Mouse (Mus musculus): ENCODE measurements around the gene Irf2bpl. TPM values are rescaled to one million over a fixed set of nuclear protein-coding genes. Genes with fewer than 3 reads are reported as not detected.

Irf2bpl gene
- total RNA-seq, 2 experiments from 2014 or later = 68.0 to 70.8 TPM

DNA sequence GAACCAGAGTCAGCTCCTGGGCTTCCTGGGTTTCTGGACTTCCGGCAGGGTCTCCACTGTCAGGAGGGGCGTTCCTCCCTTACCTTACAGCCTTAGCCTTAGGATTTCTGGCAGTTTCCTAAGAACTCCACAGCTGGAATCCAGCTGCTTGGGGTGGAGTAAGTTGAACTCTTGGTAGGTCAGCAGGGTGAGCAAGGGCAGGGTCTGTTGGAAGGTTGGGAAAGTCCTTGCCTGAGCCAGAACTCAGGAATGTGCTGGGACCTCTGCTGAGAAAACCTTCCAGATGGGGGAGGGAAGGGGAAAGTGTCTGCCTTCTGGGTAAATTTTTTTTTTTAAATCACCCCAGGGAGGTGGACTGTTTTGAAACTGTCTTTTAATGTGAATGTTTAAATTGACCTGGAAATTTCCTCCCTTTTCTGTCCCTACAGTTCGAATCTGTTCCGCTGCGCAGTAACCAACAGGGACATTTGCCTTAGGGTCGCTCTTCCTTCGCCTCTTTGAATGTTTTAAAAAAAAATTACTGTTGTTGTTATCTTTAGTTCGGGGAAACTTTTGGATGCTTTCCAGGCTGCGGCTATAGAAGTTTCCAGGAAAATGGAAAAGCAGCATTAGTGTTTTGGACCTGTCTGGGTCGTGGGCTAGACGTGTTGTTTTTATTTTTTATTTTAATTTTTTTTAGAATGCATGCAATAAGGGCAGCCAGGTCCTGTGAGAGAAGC is 15.0 kb upstream of the Irf2bpl start:
- no peak for DNase-seq (ENCODE audit: extremely low spot score in 1 of 2, low spot score in 1 of 2)

DNA sequence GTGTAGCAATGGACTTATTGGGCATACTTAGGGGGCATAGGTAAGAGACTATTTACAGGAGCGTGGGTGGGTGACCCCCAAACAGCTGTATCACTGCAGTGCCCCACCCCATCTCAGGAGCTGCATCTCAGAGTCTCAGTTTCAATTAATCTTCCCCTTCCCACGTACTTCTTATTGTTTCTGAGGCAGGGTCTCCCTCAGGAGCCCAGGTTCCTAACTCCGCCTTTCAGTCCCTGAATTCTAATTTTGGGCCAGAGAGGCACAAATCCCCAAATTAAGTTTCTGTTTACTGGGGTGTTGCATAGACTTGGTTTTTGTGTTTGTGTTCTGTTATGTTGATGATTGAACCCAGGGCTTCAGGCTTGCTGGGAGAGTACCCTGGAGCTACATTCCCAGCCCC is 13.8 kb upstream of the Irf2bpl start:
- no peak for DNase-seq (ENCODE audit: extremely low spot score in 1 of 2, low spot score in 1 of 2)

DNA sequence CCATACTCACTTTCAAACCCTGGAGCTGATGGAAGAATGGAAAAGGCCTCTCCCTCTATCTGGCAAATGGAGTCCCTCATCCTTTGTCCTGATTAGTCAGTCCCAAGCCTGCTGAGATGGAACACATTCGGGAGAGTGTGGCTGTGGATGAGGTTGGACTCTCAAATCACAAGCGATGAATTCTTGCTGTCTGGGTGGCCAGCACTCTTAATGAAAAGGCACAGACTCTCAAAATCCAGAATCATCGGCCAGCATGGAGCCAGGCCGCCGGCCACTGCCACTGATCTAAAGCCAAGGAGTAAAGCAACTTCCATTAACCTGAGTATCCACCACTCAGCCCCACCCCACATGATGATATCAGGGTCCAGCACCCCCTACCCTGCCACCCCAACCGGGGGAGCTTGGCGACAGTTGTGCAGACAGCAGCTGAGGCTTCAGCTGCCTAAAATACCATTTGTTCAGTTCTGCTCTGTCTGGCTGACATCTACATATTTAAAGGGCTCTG is 13.2 kb upstream of the Irf2bpl start:
- DNase-seq (ENCODE audit: extremely low spot score in 1 of 2, low spot score in 1 of 2) = no peak

DNA sequence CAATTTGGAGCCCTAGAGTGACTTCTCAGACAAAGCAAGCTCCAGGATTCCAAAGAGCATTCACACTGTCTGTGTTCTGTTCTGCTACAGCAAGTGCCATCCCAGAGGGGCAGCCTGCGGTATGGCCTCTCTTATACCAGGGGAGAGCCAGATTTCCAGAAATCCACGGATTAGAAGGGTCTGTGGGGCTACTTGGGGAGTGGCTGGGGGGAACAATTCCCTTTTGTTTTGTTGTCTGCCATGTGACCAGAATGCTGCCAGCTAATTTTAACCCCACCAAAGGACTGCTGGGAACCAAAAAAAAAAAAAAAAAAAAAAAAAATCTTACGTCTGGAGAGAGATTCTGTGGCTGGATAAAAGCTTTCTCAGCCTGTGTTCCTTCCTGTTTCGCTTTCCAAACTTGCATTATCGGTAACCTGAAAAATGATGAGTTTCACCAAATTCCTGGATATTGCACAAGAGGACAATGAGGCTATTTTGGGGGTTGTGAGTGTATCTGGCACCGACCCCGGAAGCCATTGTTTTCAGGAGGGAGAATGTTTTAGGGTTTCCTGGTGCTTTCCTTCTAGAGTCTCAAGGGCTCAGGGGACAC is 12.4 kb upstream of the Irf2bpl start:
- DNase-seq (ENCODE audit: extremely low spot score in 1 of 2, low spot score in 1 of 2) = no peak

DNA sequence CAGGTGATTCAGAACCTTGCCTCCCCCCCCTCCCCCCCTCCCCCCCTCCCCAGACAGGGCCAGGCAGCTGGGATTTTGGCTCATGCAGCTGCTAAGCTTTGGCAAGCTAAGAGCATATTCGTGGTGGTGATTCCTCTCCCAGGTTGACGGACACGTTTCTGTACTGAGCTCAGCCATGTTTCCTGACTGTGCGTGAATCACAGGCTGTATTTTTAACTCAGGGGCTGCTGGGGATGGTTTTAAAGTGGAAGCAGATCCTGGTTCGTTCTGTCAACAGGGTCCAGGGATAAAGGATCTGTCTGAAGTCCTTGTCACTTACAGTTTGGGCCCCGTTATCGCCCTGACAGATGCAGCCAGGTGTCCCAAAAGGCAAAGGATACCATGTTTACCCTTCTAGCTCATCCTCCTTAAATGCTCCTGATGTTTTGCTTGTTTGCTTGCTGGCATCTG is 11.9 kb upstream of the Irf2bpl start:
- no peak for DNase-seq (ENCODE audit: extremely low spot score in 1 of 2, low spot score in 1 of 2)

DNA sequence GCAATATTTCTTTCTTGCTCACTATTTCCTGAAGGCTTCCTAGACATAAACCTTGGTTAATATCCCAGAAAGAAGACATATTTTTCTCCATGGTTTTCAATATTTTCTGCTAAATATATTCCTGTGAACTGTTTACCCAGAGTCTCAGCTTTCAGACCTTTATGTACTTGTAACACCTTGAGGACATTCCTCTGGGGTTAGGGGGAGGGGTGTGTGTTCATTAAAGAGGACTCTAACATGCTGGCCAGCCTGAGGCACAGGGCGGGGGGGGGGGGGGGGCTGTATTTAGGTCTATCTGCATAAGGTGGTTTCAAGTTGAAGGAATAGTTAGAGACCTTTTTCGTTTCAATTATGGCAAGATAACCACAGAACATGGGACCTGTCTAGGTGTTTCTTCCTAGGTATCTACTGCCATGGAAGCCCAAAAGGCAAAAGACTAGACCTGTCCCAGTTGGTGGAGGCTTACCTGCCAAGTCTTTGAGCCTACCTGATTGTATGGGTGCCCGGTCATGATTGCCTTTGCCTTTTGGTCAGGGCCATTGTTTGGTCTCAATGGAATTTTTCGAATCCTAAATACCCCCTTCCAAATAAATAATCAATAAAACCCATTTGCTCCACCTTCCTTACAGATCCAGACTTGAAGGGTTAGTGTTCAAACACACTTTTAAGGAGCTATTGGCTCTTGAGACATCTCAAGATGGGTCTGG is 11.3 kb upstream of the Irf2bpl start:
- no peak for DNase-seq (ENCODE audit: extremely low spot score in 1 of 2, low spot score in 1 of 2)

DNA sequence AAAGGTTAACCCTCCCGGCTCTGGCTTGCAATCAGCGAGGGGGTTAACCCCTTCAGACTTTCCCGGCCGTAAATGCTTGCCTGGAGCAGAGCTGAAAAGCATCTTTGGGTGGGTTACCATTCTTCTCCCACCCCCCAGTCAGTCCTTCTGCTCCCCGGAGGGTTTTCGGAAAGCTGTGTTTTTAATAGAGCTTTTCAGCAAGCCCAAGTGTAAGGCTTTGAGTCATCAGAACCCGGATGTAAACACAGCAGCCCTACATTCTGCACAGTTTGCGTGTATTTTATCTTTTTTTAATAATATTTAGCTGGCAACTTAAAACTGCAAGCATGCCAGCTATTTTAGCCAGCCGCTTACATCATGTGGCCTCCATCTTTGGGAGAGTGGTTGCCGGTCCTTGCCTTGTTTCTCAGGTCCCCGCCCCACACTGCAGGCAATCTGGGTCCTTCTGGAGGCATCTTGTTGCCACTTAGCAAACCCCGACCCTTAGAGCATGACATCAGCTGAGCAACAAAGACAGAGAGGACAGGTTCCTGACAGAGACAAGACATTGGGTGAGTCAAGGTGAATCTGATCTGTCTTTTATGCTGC is 10.3 kb upstream of the Irf2bpl start:
- DNase-seq (ENCODE audit: extremely low spot score in 1 of 2, low spot score in 1 of 2) = peak in 1 of 2 experiments; percentile 64

DNA sequence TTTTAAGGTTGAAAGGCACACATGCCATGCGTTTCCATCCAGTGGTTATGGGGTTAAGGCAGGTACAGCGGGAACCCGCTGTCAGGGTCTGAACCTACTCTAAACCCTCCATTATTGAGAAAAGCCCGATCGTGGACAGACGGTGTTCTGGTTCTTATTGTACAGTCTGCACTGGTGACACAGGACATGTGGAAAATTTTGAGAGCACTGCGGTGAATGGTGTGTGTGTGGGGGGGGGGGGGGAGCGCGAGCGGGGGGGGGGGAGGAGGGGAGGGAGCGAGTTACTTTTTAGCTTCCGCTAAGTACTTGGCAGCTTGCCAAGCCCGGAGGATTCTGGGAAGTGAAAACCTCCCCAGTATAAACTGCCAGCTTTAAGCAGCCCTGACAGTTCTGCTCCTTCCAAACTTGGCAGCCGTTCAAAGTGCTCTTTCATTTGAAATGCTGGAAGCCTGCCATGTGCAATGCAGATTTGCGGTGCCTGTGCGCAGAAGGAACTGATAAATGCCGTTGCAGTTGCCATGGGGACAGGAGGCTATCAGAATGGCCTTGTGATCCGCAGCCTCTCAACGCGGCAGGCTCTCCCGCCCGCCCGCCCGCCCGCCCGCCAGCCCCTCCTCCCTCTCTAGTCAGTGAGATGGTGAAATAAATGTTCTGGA is 9.7 kb upstream of the Irf2bpl start:
- DNase-seq (ENCODE audit: extremely low spot score in 1 of 2, low spot score in 1 of 2) = peak; percentile 91 to 98

DNA sequence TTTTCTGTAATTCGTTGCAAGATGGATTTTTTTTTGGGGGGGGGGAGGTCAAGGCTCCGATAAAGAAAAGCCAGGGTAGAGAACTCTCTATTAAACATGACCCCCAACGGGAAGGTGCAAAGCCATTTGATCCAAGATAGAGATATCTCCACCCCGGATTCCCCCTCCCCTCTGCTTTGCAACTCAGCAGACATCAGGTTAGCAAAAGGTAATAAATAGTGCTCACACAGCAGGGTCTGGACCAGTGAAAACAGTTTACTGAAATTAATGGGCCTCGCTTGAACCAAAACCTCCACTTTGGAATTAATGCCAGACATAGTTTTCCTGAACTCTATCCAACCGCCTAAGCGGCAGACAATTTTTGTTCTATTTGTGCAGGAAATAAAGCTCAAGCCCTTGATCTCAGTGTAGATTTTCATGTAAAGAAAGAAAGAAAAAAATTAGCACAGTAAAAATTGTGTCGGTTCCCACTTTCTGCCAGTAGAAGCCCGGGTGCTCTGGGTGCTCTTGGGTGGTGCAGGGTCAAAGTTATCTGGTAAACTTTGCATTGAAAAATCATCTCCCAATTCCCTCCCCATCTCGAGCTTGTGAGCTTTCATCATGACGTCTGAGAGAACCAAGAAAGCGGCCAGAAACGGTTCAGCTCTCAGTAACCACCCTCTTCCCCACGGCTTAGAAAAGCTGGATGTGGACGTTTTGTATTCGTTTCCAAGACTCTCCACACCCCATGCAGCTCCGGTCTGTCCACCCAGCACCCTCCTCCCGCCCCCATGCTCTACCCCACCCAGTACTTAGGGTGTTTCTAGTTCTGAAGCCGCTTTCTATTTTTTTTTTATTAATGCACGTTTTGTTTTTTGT is 9.0 kb upstream of the Irf2bpl start:
- DNase-seq (ENCODE audit: extremely low spot score in 1 of 2, low spot score in 1 of 2) = no peak

DNA sequence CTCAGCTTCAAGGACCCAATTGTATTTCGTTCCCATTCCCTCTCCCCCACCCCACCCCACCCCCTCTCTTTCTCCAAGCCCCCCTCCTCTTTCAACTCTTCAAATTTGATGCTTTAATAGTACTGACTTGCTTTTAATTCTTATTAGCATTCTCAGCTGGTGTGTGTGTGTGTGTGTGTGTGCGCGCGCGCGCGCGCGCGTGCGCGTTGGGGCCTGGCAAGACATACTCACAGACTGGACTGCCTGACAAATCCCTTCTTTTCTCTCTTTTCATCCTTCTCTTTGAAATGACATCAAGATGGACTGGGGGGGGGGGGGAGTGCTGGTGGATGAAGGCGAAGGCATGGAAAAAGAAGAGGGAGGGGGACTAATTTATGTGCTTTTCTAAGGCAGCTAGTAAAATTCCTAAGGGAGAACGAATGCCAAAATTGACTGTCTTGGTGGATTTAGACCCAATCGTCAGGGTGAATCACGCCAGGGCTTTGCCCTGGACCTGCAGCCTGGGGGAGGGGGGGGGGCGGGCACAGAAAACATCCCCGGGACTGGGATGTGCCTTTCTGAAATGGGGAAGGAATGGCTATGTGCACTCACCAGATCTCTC is 8.2 kb upstream of the Irf2bpl start:
- DNase-seq (ENCODE audit: extremely low spot score in 1 of 2, low spot score in 1 of 2) = no peak

DNA sequence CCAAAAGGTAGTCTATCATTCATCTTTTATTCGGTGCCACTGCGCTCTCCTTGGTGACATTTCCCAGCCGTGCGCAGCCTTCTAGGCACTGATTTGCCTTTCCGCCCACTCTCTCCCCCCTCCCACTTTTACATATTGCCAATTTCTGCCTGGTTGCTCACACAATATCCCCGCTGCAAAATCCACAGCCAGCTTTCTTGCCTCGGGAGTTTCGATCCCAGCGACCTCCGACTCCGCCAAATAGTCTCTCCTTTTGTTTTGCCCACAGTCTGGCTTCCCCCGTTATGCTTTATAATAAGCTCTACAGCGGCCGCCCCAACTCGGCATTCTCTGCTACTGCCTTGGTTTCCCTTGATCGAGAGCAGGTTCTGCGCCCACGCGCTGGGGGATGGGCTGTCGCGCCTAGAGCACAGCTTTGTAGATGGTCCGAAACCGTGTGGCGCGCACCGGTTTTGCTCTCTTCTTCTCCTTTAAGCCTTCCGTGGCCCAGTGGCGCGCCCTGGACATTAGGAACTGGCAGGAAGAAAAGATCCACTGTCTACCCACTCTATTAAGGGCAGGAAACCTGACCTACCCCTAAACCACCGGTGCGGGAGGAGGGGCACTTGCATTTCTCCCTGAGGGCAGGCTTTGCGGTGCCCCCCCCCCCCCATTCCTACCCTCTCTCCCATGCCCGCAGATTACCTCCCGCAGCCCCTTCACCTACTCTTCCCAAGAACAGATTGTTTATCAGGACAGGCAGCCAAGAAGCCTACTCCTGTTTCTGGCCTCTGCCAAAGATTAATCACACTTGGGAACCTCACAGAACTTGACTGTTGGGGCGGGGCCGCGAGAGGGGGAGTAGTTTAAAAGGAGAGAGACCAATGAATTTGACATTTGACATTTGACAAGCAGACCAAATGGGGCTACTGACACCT is 7.4 kb upstream of the Irf2bpl start:
- DNase-seq (ENCODE audit: extremely low spot score in 1 of 2, low spot score in 1 of 2) = peak in 1 of 2 experiments; percentile 62

DNA sequence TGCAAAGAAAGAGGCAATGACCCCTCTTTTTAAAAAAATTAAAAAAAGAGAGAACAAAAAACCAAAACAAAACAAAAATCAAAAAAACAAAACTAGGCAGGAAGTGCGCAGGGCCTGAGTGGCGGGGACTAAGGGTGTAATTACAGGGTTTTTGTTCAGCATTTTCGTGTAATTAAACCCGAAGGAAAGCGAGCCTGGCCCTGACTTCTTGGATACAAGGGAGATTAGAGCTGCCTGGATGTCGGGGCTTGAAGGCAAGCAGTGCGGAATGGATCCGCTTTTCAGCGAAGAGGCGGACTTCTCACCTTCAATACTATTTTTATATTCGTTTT is 6.8 kb upstream of the Irf2bpl start:
- no peak for DNase-seq (ENCODE audit: extremely low spot score in 1 of 2, low spot score in 1 of 2)

DNA sequence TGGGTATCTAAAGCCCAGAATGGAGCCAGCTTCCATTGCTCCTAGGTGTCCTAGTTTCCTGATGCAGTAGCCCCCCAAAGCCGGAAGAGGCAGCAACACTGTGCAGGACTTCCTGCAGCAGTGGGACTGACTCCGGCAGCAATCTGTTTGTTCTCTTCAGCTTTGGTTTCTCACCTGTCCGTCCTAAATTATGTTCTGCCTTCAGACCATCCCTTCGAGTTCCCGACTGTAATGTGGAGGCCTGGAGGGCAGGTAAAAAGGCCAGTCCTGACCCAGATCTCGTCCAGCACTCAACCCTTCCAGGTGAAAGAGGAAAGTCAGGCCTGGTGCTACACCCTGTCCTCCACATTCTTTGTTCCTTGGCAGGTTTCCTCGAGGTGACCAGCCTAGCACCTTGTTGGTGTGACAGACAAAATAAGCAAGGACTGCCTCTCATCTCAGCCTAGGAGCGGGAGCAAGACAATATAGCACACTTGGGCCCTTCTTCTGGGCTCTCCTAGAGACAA is 6.3 kb upstream of the Irf2bpl start:
- no peak for DNase-seq (ENCODE audit: extremely low spot score in 1 of 2, low spot score in 1 of 2)

DNA sequence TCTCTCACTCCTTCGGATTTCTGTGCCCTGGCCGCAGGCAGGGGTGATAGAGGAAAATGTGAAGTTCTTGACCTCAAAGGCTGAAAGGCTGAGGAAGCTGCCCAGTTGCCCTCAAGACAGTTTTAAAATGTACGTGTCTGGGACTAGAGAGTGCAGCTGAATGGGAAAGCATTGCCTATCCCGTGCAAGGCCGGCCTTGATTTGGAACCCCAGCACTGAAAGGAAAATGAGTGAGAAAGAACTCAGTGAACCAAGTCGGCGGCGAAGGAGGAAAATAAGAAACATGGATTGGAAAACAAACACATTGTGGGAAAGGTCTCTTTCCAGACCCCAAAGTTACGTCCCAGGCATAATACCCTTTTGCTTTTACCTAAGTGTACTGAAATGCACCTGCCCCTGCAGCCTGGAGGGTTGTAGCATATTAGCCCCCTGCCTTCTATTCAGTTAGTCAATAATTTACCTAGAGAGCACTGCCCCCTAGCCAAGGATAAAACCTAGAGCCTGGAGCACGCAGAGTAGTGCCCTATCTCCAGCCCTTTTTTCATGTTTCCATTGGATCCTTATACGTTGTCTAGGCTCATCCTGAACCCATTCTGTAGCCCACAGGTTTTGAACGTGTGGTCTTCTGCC is 5.6 kb upstream of the Irf2bpl start:
- DNase-seq (ENCODE audit: extremely low spot score in 1 of 2, low spot score in 1 of 2) = no peak

DNA sequence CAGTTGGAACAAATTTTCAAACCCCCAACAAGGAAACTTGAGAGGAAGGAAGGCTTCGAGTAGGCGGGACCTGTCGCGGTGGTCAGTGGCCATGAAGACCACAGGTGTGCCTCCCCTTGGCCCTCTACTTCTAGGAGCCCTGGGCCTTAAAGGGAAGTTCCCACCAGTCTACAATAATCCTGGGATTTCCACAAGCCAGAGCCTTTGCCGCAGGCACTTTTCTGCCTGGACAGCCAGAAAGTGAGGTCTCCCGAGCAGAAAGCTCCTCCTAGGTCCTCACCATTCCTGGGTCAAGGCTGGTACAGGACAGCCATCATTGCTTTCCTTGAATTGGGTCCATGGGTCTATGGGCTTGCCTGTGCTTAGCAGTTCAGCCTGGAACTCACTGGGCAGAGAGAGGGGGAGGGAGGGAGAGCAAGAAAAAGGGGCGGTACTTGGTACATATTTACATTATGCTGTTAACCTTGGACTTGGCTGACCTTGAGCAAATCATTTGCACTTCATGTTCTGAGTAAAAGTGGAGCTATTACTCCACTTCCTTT is 4.6 kb upstream of the Irf2bpl start:
- DNase-seq (ENCODE audit: extremely low spot score in 1 of 2, low spot score in 1 of 2) = no peak

DNA sequence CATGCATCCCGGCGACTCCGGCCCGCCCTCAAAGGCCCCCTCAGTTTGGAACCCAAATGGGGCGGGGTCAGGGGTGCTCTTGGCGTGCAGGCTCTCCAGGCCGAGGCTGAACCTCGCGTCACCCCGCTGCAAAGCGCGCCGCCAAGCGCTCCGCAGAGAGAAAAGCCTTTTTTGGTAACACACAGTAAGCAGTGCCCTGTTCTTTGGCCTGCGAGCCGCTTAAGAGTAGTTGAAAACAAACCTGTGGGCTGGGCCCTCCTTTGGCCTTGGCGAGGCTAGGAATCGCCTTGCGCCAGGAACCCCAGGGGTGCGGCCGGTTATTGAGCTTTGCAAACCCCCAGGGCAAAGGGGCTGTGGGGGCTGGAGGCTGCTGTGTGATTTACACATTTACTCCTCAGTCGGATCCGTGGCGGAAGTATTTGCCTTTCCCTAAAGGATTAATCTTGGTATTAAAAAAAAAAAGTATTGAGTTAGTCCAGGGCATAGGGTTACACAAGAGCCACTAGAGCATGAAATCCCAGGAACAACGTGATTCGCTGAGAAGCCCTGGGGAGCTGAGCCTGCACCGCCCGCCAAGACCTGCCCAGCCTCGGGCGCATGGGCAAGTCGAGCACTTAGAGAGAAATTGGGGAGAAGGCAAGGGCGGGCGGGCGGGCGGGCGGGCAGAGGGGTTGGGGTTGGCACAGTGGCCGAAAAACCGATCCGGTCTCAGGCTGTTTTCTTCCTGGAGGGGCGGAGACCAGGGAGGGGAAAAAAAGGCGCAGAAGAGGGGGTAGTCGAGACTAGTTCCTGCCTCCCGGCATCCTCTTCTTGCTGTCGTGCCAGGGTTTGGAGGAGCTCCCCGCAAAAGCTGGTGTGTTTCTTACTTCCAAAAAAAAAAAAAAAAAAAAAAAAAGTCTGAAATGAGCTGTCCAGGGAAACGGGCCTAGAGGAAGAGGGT is 3.8 kb upstream of the Irf2bpl start:
- DNase-seq (ENCODE audit: extremely low spot score in 1 of 2, low spot score in 1 of 2) = peak in 1 of 2 experiments; percentile 55
